Mouse (Mus musculus): ENCODE results near the gene Maml1. TPM values are rescaled to one million over a fixed set of nuclear protein-coding genes. Genes with fewer than 3 reads are reported as not detected.

The Maml1 gene
- polyA plus RNA-seq, 1 experiment, result 35.3 TPM

DNA sequence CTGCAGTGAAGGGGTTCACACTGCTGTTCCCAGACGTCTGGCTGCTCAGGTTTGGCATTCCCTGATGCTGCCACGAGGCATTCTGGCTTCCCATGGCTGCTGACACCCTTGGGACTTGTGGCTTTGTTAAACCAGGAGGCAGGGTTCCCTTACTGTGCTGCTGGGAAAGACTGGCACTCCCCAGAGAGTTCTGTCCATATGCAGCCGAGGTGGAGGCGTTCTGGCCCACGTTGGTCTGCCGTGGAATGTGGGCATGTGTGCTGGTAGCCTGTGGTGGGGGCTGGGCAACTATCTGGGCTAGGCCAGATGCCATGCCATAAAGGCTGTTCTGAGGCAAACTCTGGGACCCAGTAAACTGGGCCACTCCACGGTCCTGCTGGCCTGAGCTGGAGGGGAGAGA lies 33.8 kb downstream of the Maml1 start:
- Histone ChIP-seq H3K4me1 (replicated peaks; ENCODE audit: control insufficient read depth, insufficient read depth, low read length) (no peaks in the 10 kb centered on the region), H3K27ac (ENCODE audit: control insufficient read depth, insufficient read depth, low read length) (no peak overlapping the region), H3K4me3 (ENCODE audit: control insufficient read depth, insufficient read depth, low read length) (no peak overlapping the region), H3K27me3 (ENCODE audit: control insufficient read depth, insufficient read depth, low read length) (no peaks in the 10 kb centered on the region), H3K36me3 (ENCODE audit: control insufficient read depth, insufficient read depth, low read length) (peaks cover 66% of the 10 kb centered on the region)
- WGBS, result 95% methylated on average over 7 of the region's 7 CpGs
- DNase-seq, result no peak
- TF ChIP-seq POLR2A (IDR thresholded peaks at IDR 0.05; ENCODE audit: control insufficient read depth, extremely low read depth, insufficient read depth, low read length, poor library complexity) (no peak), CTCF (IDR thresholded peaks at IDR 0.05; ENCODE audit: borderline replicate concordance, control insufficient read depth, extremely low read depth, insufficient read depth, low read length, poor library complexity) (no peak)

GRCm38 (mm10) chr11:50256615-50257014 lies 35.5 kb downstream of the Maml1 start:
- Histone ChIP-seq H3K4me1 (replicated peaks; ENCODE audit: control insufficient read depth, insufficient read depth, low read length) (no peaks in the 10 kb centered on the region), H3K36me3 (ENCODE audit: control insufficient read depth, insufficient read depth, low read length) (peaks cover 52% of the 10 kb centered on the region), H3K4me3 (ENCODE audit: control insufficient read depth, insufficient read depth, low read length) (no peak overlapping the region), H3K27ac (ENCODE audit: control insufficient read depth, insufficient read depth, low read length) (no peak overlapping the region), H3K27me3 (ENCODE audit: control insufficient read depth, insufficient read depth, low read length) (no peaks in the 10 kb centered on the region)
- WGBS, result 54% methylated on average over 7 of the region's 7 CpGs
- DNase-seq, result no peak
- no peak for TF ChIP-seq POLR2A (IDR thresholded peaks at IDR 0.05; ENCODE audit: control insufficient read depth, extremely low read depth, insufficient read depth, low read length, poor library complexity)
- no peak for TF ChIP-seq CTCF (IDR thresholded peaks at IDR 0.05; ENCODE audit: borderline replicate concordance, control insufficient read depth, extremely low read depth, insufficient read depth, low read length, poor library complexity)

DNA sequence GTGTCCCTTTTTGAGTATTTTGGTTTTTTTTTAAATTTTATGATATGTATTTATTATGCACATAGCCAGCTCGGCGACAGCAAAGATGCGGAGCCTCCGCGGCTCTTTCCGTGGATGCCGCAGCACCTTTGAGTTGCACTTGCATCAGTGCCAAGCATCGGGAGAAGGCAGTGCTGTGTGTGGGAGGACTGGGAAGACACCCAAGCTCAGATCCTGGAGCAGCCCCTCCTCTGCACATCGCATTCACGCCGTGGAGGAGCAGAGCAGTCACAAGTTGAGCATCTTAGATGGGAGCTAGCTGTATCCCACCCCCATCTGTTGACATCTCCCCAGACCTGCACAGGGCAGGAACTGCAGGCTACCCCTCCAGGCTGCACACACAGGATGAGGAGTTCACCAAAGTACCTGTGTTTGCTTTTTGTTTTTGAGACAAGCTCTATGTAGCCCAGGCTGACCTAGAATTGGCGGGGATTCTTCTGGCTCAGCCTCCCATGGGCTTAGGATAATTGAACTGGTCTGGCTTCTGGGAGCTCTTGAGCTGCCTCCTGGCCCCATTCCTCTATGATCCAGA lies 38.0 kb downstream of the Maml1 start:
- TF ChIP-seq CTCF (IDR thresholded peaks at IDR 0.05; ENCODE audit: borderline replicate concordance, control insufficient read depth, extremely low read depth, insufficient read depth, low read length, poor library complexity), result no peak

GRCm38 (mm10) chr11:50253393-50253792 lies 38.7 kb downstream of the Maml1 start:
- H3K4me1 ChIP-seq (replicated peaks; ENCODE audit: control insufficient read depth, insufficient read depth, low read length), result no peaks in the 10 kb centered on the region
- peaks cover 23% of the 10 kb centered on the region for H3K36me3 ChIP-seq (ENCODE audit: control insufficient read depth, insufficient read depth, low read length)
- DNase-seq, result no peak
- H3K27me3 ChIP-seq (ENCODE audit: control insufficient read depth, insufficient read depth, low read length), result no peaks in the 10 kb centered on the region
- TF ChIP-seq POLR2A (IDR thresholded peaks at IDR 0.05; ENCODE audit: control insufficient read depth, extremely low read depth, insufficient read depth, low read length, poor library complexity) (no peak), CTCF (IDR thresholded peaks at IDR 0.05; ENCODE audit: borderline replicate concordance, control insufficient read depth, extremely low read depth, insufficient read depth, low read length, poor library complexity) (no peak)
- no peak overlapping the region for H3K27ac ChIP-seq (ENCODE audit: control insufficient read depth, insufficient read depth, low read length)
- WGBS, result 95% methylated on average over 1 of the region's 1 CpGs
- no peak overlapping the region for H3K4me3 ChIP-seq (ENCODE audit: control insufficient read depth, insufficient read depth, low read length)

More for the DNA sequence above, 38.0 kb downstream of the Maml1 start:
- Histone ChIP-seq H3K27me3 (ENCODE audit: control insufficient read depth, insufficient read depth, low read length) (no peaks in the 10 kb centered on the region), H3K4me3 (ENCODE audit: control insufficient read depth, insufficient read depth, low read length) (no peak overlapping the region), H3K27ac (ENCODE audit: control insufficient read depth, insufficient read depth, low read length) (no peak overlapping the region), H3K36me3 (ENCODE audit: control insufficient read depth, insufficient read depth, low read length) (peaks cover 28% of the 10 kb centered on the region), H3K4me1 (replicated peaks; ENCODE audit: control insufficient read depth, insufficient read depth, low read length) (no peaks in the 10 kb centered on the region)
- DNase-seq, result no peak
- WGBS, result 92% methylated on average over 12 of the region's 12 CpGs

DNA sequence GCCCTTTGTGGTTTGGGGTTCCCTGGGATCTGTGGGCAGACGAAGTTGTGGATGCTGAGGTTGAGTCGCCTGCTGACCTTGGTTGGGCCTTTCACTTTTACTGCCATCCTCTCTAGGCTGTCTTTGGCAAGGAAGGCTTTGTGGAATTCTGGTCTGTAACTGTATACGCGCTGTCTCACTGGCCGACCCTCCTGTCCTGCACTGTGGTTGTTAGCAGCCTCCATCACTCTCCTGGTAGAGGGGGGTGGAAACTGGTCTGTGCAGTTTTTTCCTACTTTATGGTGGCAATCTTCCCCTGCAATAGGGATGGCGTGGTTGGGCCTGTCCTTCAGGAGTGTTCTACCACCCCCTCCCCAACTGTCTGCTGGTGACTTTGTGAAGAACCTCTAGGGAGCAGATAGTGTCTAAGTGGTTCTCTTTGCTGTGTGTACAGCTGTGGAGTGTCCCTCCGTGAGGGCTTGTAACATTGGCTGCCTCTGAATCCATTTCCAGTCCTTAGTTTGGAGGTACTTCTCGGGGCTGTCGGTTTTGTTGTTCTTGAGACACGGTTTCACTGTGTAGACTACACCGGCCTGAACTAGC lies 39.3 kb downstream of the Maml1 start:
- TF ChIP-seq CTCF (IDR thresholded peaks at IDR 0.05; ENCODE audit: borderline replicate concordance, control insufficient read depth, extremely low read depth, insufficient read depth, low read length, poor library complexity) (no peak), POLR2A (IDR thresholded peaks at IDR 0.05; ENCODE audit: control insufficient read depth, extremely low read depth, insufficient read depth, low read length, poor library complexity) (no peak)
- WGBS, result 88% methylated on average over 11 of the region's 11 CpGs
- H3K27ac ChIP-seq (ENCODE audit: control insufficient read depth, insufficient read depth, low read length), result no peak overlapping the region

DNA sequence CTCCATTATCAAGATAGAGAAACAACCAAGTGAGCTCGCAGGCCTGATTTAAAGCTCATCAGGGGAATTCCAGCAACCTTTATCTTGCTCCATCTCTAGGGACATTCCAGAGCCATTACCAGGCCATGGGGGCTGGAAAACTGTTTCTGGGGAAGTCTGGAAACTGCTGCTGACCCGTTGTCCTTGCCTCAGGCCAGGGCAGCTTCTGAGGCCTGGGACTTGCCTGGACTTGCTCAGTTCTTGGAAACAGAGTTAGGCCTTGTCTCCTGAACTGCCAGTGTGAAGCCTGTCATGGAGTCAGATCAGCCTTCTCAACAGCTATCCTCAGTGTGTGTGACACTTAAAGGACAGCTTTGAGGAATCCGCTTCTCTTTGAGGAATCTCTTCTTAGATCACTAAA lies 39.9 kb downstream of the Maml1 start:
- no peak for DNase-seq
- H3K4me1 ChIP-seq (replicated peaks; ENCODE audit: control insufficient read depth, insufficient read depth, low read length), result no peaks in the 10 kb centered on the region
- H3K36me3 ChIP-seq (ENCODE audit: control insufficient read depth, insufficient read depth, low read length), result peaks cover 13% of the 10 kb centered on the region
- WGBS, result 93% methylated on average over 3 of the region's 3 CpGs
- H3K27me3 ChIP-seq (ENCODE audit: control insufficient read depth, insufficient read depth, low read length), result no peaks in the 10 kb centered on the region
- TF ChIP-seq CTCF (IDR thresholded peaks at IDR 0.05; ENCODE audit: borderline replicate concordance, control insufficient read depth, extremely low read depth, insufficient read depth, low read length, poor library complexity) (no peak), POLR2A (IDR thresholded peaks at IDR 0.05; ENCODE audit: control insufficient read depth, extremely low read depth, insufficient read depth, low read length, poor library complexity) (no peak)
- no peak overlapping the region for H3K4me3 ChIP-seq (ENCODE audit: control insufficient read depth, insufficient read depth, low read length)
- H3K27ac ChIP-seq (ENCODE audit: control insufficient read depth, insufficient read depth, low read length), result no peak overlapping the region

More for the DNA sequence above, 39.3 kb downstream of the Maml1 start:
- no peak for DNase-seq
- Histone ChIP-seq H3K36me3 (ENCODE audit: control insufficient read depth, insufficient read depth, low read length) (peaks cover 17% of the 10 kb centered on the region), H3K27me3 (ENCODE audit: control insufficient read depth, insufficient read depth, low read length) (no peaks in the 10 kb centered on the region), H3K4me1 (replicated peaks; ENCODE audit: control insufficient read depth, insufficient read depth, low read length) (no peaks in the 10 kb centered on the region), H3K4me3 (ENCODE audit: control insufficient read depth, insufficient read depth, low read length) (no peak overlapping the region)

Data from thymus, adult 2 months (tissue).